Mouse (Mus musculus) ovary, adult 2 months (tissue): ENCODE data around the gene Prtg. TPM values are rescaled to one million over a fixed set of nuclear protein-coding genes. Genes with fewer than 3 reads are reported as not detected.

Source experiments
- polyA plus RNA-seq: library from polyadenylated mRNA; depleted of rRNA; stranded (reverse); fragments of >200 nt; gene quantifications from 2 replicates; pipeline ENCODE4 v1.2.3, GENCODE M21; 2012; rRNA removed

The Prtg gene
- polyA plus RNA-seq = 0.23 and 0.46 TPM in 2 replicates

GRCm38 (mm10) chr9:72806731-72807419, at the start of gene Prtg:
TSS of gene Prtg (plus strand) at chr9:72806874.

GRCm38 (mm10) chr9:72925021-72925934, 118.6 kb downstream of the Prtg start, which contains the start of gene Pygo1:
TSS of gene Pygo1 (plus strand) at chr9:72925645.

GRCm38 (mm10) chr9:72958521-72959450, 152.1 kb downstream of the Prtg start, which contains the start of the genes Dyx1c1 and Gm44503:
TSS of gene Dyx1c1 (plus strand) at chr9:72958785.
TSS of gene Gm44503 (plus strand) at chr9:72958852.

Other genes with a start within 250 kb of the Prtg start
- gene Nedd4, start 144.5 kb upstream of the Prtg start, polyA plus RNA-seq = 149 and 175 TPM in 2 replicates
- gene Pygo1, start 118.8 kb downstream of the Prtg start, polyA plus RNA-seq = 1.4 and 2.1 TPM in 2 replicates
- gene Dyx1c1, start 151.9 kb downstream of the Prtg start, polyA plus RNA-seq = 1.1 and 1.2 TPM in 2 replicates
- gene Gm44503, start 152.0 kb downstream of the Prtg start, polyA plus RNA-seq = not detected in 2 replicates
- 8.1 and 8.2 TPM in 2 replicates for gene Ccpg1os, start 178.5 kb downstream of the Prtg start, polyA plus RNA-seq
- 4.7 and 5.7 TPM in 2 replicates for gene Ccpg1, start 178.6 kb downstream of the Prtg start, polyA plus RNA-seq
- gene Pigb, start 233.5 kb downstream of the Prtg start, polyA plus RNA-seq = 9.9 and 12.2 TPM in 2 replicates
- gene Rab27a, start 238.0 kb downstream of the Prtg start, polyA plus RNA-seq = 6.6 and 9.8 TPM in 2 replicates